Mouse (Mus musculus) hindbrain, embryonic 12.5 days (tissue): ENCODE data around the gene Ubn1. TPM values are rescaled to one million over a fixed set of nuclear protein-coding genes. Genes with fewer than 3 reads are reported as not detected.

ENCODE experiments used
- ATAC-seq: fragments of 200-750 bp; cut with Nextera tagmentation; 2 replicates; pipeline ENCODE4 v1.8.0; 2017; ENCODE audit warnings: moderate TSS enrichment; ENCODE audit not compliant: low FRiP score
- H3K27ac ChIP-seq: fragments of 300-500 bp; sonication (generic); 2 replicates; pipeline ENCODE4 v1.5.1; 2016; ENCODE audit warnings: mild to moderate bottlenecking
- H3K27me3 ChIP-seq: fragments of 300-500 bp; sonication (generic); 2 replicates; pipeline ENCODE4 v1.6.1; 2016; ENCODE audit warnings: mild to moderate bottlenecking
- H3K36me3 ChIP-seq: fragments of 300-500 bp; sonication (generic); 2 replicates; pipeline ENCODE4 v1.6.1; 2016; ENCODE audit warnings: mild to moderate bottlenecking
- H3K4me1 ChIP-seq: fragments of 300-500 bp; sonication (generic); 2 replicates; pipeline ENCODE4 v1.6.1; 2016
- H3K4me2 ChIP-seq: fragments of 300-500 bp; sonication (generic); replicated peaks from 2 replicates; pipeline ENCODE4 v1.6.1; 2016; ENCODE audit warnings: mild to moderate bottlenecking
- H3K4me3 ChIP-seq: fragments of 300-500 bp; sonication (generic); 2 replicates; pipeline ENCODE4 v1.5.1; 2016; ENCODE audit warnings: mild to moderate bottlenecking
- H3K9ac ChIP-seq: fragments of 300-500 bp; sonication (generic); 2 replicates; pipeline ENCODE4 v1.6.1; 2016; ENCODE audit warnings: mild to moderate bottlenecking, moderate library complexity
- H3K9me3 ChIP-seq: fragments of 300-500 bp; sonication (generic); replicated peaks from 2 replicates; pipeline ENCODE4 v1.6.1; 2016; ENCODE audit warnings: mild to moderate bottlenecking
- WGBS: fragments of 180-500 bp; shearing (Covaris S2); methylation state at CpG from one replicate; pipeline ENCODE4 v1.1.7; 2016; 5-methylcytosine and 5-hydroxymethylcytosine counted together
- polyA plus RNA-seq: library from polyadenylated mRNA; unstranded; fragments of >200 nt; fragmentation: Nextera tagmentation; extraction: Ambion mirVana; gene quantifications from 2 replicates; pipeline ENCODE4 v1.2.1, GENCODE M21; 2016

Gene Ubn1
- polyA plus RNA-seq, 1 experiment from 2014 or later: 25.0 TPM

DNA sequence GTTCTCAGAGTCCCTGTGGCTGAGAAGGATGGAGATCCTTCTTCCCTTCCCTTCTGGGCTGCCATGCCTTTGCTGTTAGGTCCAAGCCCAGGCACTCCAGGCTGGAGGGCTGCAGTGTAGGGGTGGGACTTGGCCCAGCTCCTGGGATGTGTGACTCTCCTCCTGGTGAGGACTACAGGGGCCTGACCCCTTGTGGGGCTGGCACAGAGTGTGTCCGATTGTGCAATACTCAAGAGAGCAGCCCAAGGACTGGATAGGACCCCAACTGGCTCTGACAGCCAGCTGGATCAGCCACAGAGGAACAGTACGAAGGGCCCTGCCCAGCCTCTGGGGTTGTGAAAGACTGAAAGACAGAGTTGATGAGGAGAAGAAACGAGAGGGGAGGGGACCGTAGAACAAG, 80.9 kb downstream of the Ubn1 start:
- H3K9me3 ChIP-seq: no peaks in the 10 kb centered on the region
- no peak overlapping the region for H3K27ac ChIP-seq
- 10% methylated on average over 4 of the region's 4 CpGs for WGBS
- H3K4me1 ChIP-seq: peaks cover 12% of the 10 kb centered on the region
- H3K36me3 ChIP-seq: no peaks in the 10 kb centered on the region
- H3K9ac ChIP-seq: no peak overlapping the region
- H3K4me3 ChIP-seq: no peak overlapping the region
- H3K4me2 ChIP-seq: no peak overlapping the region
- ATAC-seq: no peak
- peaks cover 71% of the 10 kb centered on the region for H3K27me3 ChIP-seq

DNA sequence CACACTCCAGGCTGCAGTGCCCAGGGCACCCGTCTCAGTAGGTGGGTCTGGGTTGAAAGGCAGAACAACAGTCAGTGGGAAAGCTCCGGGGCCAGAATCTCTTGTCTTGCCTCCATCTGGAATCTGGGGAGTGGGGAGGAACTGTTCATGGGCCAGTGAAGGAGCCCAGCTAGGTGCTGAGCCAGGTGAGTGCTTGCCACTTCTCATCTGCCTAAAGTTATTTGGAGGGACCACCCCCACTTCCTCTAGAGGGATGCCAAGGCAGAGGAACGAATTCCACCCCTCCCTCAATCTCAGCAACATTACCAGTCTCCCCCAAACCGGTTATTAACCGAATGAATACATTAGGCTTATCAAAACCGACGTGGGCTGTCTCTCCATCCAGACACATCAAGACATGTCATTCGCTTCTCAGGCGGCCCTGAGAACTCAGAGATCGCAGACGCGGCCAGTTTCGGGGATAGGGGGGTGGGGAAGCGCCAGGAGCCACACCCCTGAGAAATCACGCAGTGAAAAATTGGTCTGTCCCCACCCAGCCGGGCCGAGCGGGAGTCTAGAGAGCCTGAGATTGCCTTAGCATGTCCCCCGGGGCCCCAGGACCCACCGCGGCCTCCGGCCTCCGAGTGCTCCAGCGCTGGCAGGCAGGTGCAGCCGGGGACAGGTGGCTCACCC, 81.5 kb downstream of the Ubn1 start:
- Histone ChIP-seq H3K27ac (no peak overlapping the region), H3K36me3 (no peaks in the 10 kb centered on the region), H3K4me1 (peaks cover 12% of the 10 kb centered on the region), H3K4me2 (peak overlapping the region; percentile 50), H3K9me3 (no peaks in the 10 kb centered on the region), H3K9ac (no peak overlapping the region), H3K27me3 (peaks cover 71% of the 10 kb centered on the region), H3K4me3 (peak overlapping the region; percentile 33)
- WGBS: 2% methylated on average over 25 of the region's 25 CpGs
- no peak for ATAC-seq

DNA sequence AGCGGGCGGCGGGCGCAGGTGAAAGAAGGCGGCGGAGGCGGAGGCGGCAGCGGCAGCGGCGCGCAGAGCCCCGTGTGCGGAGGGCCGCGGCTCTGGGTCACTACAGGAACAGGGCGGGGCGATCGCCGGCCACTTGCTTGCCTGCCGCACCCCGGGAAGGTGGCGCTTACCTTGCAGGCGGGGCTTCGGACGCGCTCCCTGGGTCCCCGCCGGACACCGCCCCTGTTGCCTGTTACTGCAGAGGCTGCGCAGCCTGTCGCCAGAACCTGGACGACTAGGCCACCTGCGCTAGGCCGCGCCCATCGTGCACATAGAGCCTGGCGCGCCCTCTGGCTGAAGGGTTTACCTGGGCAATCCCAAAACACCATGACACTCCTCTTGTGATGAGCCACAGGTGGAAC, 82.5 kb downstream of the Ubn1 start, which contains the start of gene Ppl:
Ppl (minus strand) TSS at position 21 of the 401 bp plus-strand sequence.
- no peaks in the 10 kb centered on the region for H3K9me3 ChIP-seq
- H3K27ac ChIP-seq: no peak within 1 kb of the TSS
- H3K36me3 ChIP-seq: no peaks in the 10 kb centered on the region
- peak within 1 kb of the TSS; percentile 50 for H3K4me2 ChIP-seq
- H3K27me3 ChIP-seq: peaks cover 71% of the 10 kb centered on the region
- no peak within 1 kb of the TSS for H3K9ac ChIP-seq
- H3K4me3 ChIP-seq: peak within 1 kb of the TSS; percentile 33
- 2% methylated on average over 39 of the region's 39 CpGs for WGBS
- ATAC-seq: no peak
- H3K4me1 ChIP-seq: peaks cover 12% of the 10 kb centered on the region

DNA sequence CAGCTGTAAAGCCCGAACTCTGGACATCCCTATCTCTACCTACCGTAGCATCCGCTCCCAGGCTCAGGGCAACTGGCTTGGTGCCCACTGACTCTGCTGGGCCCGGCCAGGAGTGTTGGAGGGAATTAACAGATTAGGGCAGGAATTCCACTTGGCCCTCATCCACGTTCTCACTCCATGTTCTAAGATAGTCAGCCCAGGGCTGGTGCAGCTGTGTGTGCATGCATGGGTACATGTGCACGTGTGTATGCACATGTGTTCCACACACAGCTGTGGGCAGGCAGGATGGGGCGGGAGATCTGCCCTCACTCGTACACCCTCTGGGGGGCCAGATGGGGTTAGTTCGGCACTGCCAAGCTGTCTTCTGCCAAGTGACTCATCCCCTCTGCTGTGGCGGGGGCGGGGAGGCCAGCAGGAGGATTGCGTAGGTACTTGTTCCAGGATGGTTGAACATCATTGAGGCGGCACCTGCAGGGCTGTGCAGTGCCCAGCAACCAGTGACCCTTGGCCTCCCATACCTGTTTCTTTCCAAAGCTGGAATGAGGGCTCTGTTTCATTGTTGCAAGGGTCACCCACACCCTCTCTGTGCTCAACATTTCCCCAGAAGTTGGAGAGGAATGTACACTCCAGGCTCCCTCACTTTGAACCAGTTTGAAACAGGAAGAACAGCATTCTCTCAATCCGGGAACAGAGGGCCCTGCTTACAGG, 84.9 kb downstream of the Ubn1 start:
- no peaks in the 10 kb centered on the region for H3K36me3 ChIP-seq
- H3K27ac ChIP-seq: no peak overlapping the region
- no peak overlapping the region for H3K4me2 ChIP-seq
- WGBS: 72% methylated on average over 14 of the region's 14 CpGs
- H3K9ac ChIP-seq: no peak overlapping the region
- H3K27me3 ChIP-seq: peaks cover 52% of the 10 kb centered on the region
- no peaks in the 10 kb centered on the region for H3K9me3 ChIP-seq
- H3K4me3 ChIP-seq: no peak overlapping the region
- peaks cover 12% of the 10 kb centered on the region for H3K4me1 ChIP-seq
- no peak for ATAC-seq

DNA sequence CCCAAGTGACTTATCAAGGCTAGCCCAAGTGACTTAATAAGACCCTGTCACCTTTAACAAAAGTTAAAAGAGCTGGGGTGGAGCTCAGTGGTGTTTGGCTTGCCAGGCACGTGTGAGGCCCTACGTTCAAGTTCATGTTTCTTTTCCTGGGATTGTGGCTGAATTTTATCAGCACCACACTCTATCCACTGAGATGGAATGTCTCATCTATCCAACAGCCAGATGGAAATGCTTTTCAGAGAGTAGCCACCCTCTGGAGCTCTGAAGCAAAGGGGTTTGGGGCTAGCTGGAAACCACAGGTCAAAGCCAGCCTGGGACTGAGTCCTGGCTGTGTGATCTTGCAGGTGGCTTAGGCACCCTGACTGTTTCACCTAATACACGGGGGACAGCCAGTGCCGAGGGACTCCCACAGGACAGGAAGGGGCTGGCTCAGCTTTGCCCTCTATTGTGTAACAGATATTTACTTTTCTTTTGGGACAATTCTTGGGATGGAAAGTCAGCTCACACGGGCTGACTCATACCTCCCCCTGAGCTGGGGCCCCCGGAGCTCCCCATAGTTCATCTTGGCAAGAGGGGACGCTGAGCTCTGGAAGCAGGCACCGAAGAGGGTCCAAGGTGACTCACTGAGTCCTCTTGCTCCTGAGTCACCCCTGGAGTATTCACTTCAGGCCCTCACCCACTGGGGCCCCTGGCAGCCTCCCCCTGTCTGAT, 85.8 kb downstream of the Ubn1 start:
- no peak overlapping the region for H3K9ac ChIP-seq
- whole genome bisulfite sequencing: 71% methylated on average over 8 of the region's 8 CpGs

More for the DNA sequence above, 85.8 kb downstream of the Ubn1 start:
- H3K4me3 ChIP-seq: no peak overlapping the region
- no peak for ATAC-seq
- H3K27me3 ChIP-seq: peaks cover 43% of the 10 kb centered on the region
- H3K4me1 ChIP-seq: peaks cover 12% of the 10 kb centered on the region
- H3K36me3 ChIP-seq: no peaks in the 10 kb centered on the region
- no peak overlapping the region for H3K27ac ChIP-seq
- H3K4me2 ChIP-seq: no peak overlapping the region
- H3K9me3 ChIP-seq: no peaks in the 10 kb centered on the region

Other genes with a start within 250 kb of the Ubn1 start
- 0.53 and 0.63 TPM in 2 replicates for gene 4930562C15Rik, start 214.6 kb upstream of the Ubn1 start, polyA plus RNA-seq
- gene Ubald1, start 169.7 kb upstream of the Ubn1 start, polyA plus RNA-seq: 38.8 and 40.6 TPM in 2 replicates
- gene Mgrn1, start 163.8 kb upstream of the Ubn1 start, polyA plus RNA-seq: 91.1 and 94.0 TPM in 2 replicates
- 121 and 134 TPM in 2 replicates for gene Nudt16l1, start 111.3 kb upstream of the Ubn1 start, polyA plus RNA-seq
- 66.7 and 68.0 TPM in 2 replicates for gene Anks3, start 85.9 kb upstream of the Ubn1 start, polyA plus RNA-seq
- not detected in 2 replicates for gene Sept12, start 52.2 kb upstream of the Ubn1 start, polyA plus RNA-seq
- 3.1 and 5.0 TPM in 2 replicates for gene Smim22, start 42.8 kb upstream of the Ubn1 start, polyA plus RNA-seq
- 98.6 and 101 TPM in 2 replicates for gene Rogdi, start 36.5 kb upstream of the Ubn1 start, polyA plus RNA-seq
- 216 and 238 TPM in 2 replicates for gene Glyr1, start 194 bp upstream of the Ubn1 start, polyA plus RNA-seq
- gene Ppl, start 82.4 kb downstream of the Ubn1 start, polyA plus RNA-seq: 1.3 and 1.7 TPM in 2 replicates
- 1.1 and 1.4 TPM in 2 replicates for gene Sec14l5, start 97.1 kb downstream of the Ubn1 start, polyA plus RNA-seq
- gene Nagpa, start 154.0 kb downstream of the Ubn1 start, polyA plus RNA-seq: 12.9 and 14.1 TPM in 2 replicates
- 5.8 and 6.3 TPM in 2 replicates for gene AU021092, start 172.2 kb downstream of the Ubn1 start, polyA plus RNA-seq
- 29.9 and 32.7 TPM in 2 replicates for gene Alg1, start 183.6 kb downstream of the Ubn1 start, polyA plus RNA-seq
- 9.5 and 11.6 TPM in 2 replicates for gene Eef2kmt, start 205.9 kb downstream of the Ubn1 start, polyA plus RNA-seq